ENCODE assay signal across 19 mouse cellular contexts in the genomic region with DNA sequence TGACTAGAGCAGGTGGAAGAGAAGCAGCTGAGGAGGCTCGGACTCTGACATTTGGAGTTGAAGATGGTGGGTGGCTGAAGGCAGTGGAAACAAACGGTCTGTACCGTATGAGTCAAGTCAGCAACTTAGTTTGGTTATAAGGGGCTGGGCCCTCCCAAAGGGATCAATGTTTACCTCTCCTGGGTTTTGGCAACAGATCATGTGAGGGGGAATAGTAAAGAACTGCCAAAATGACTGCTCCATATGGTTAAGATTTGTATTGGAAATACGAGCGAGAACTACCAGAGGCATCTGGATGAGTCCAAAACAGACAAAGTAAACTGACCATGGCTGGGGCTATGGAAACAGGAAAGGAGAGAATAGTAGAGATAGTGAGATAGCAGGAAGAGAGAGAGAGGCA.
"Had no signal": no experiment of that assay in that cellular context is flagged by ENCODE, and none has a peak within 500 bp of the region (broad histone marks: within the 10 kb centered on the region; RNA-seq: fewer than 3 reads in every experiment).

No protein-coding gene starts in this region.

- H3K36me3 ChIP-seq: midbrain, embryonic 10.5 days; midbrain, embryonic 12.5 days; neural tube, embryonic 13.5 days; neural tube, embryonic 15.5 days had no signal

- DNase-seq: lung, adult 18-20 months; lung, embryonic 14.5 days; lung, postnatal 10 days; lung, postnatal 4 days; midbrain, embryonic 14.5 days; retina, postnatal 1 day; right cerebral cortex, adult 18-20 months; right cerebral cortex, postnatal 25 days; right cerebral cortex, postnatal 4 days; spleen, adult 18-20 months; thymus, adult 2 months; thymus, postnatal 25 days; thymus, postnatal 4 days had no signal

- H3K4me1 ChIP-seq: midbrain, embryonic 10.5 days; midbrain, embryonic 12.5 days; neural tube, embryonic 13.5 days; neural tube, embryonic 15.5 days had no signal

- H3K4me3 ChIP-seq: midbrain, embryonic 10.5 days; midbrain, embryonic 12.5 days; neural tube, embryonic 13.5 days; neural tube, embryonic 15.5 days had no signal

- H3K4me2 ChIP-seq: lung, embryonic 14.5 days; midbrain, embryonic 12.5 days; neural tube, embryonic 13.5 days; neural tube, embryonic 15.5 days had no signal

- ATAC-seq: midbrain, embryonic 16.5 days had no signal

- H3K27me3 ChIP-seq: midbrain, embryonic 12.5 days; neural tube, embryonic 13.5 days; neural tube, embryonic 15.5 days had no signal

- H3K9ac ChIP-seq: liver, embryonic 14.5 days; lung, embryonic 14.5 days; midbrain, embryonic 12.5 days; neural tube, embryonic 13.5 days; neural tube, embryonic 15.5 days had no signal

- H3K27ac ChIP-seq: liver, embryonic 14.5 days; midbrain, embryonic 10.5 days; midbrain, embryonic 12.5 days; neural tube, embryonic 13.5 days; neural tube, embryonic 15.5 days had no signal

- H3K9me3 ChIP-seq: midbrain, embryonic 10.5 days; midbrain, embryonic 12.5 days; neural tube, embryonic 13.5 days; neural tube, embryonic 15.5 days had no signal
